Mouse (Mus musculus): Measurements from ENCODE around the gene Pik3r2. TPM values are rescaled to one million over a fixed set of nuclear protein-coding genes. Genes with fewer than 3 reads are reported as not detected.

Gene Pik3r2
- polyA plus RNA-seq, 1 experiment: 56.3 TPM

GRCm38 (mm10) chr8:70774740-70775139, 1.8 kb downstream of the Pik3r2 start:
- TF ChIP-seq CTCF (IDR thresholded peaks at IDR 0.05; ENCODE audit: extremely low read depth, insufficient read depth, insufficient read length, insufficient replicate concordance) (no peak), POLR2A (IDR thresholded peaks at IDR 0.05; ENCODE audit: low read depth, low read length) (no peak)
- H3K27me3 ChIP-seq (ENCODE audit: control insufficient read depth, insufficient read depth, low read length): no peaks in the 10 kb centered on the region
- no peak overlapping the region for H3K27ac ChIP-seq (ENCODE audit: insufficient read depth, low read length)
- 88% methylated on average over 18 of the region's 18 CpGs for WGBS
- H3K36me3 ChIP-seq (ENCODE audit: control insufficient read depth, insufficient read depth, low read length): peaks cover 10% of the 10 kb centered on the region
- no peak overlapping the region for H3K4me3 ChIP-seq (ENCODE audit: extremely low read depth, insufficient read depth, insufficient read length)
- no peak for DNase-seq (ENCODE audit: low read depth in 1 of 2, low spot score in 2 of 2)
- peaks cover 12% of the 10 kb centered on the region for H3K4me1 ChIP-seq (ENCODE audit: control insufficient read depth, insufficient read depth, insufficient read length)

GRCm38 (mm10) chr8:70773833-70774232, 2.7 kb downstream of the Pik3r2 start:
- Histone ChIP-seq H3K4me1 (ENCODE audit: control insufficient read depth, insufficient read depth, insufficient read length) (peaks cover 17% of the 10 kb centered on the region), H3K36me3 (ENCODE audit: control insufficient read depth, insufficient read depth, low read length) (peaks cover 1% of the 10 kb centered on the region; the same call in 1 of the 2 replicates), H3K4me3 (ENCODE audit: extremely low read depth, insufficient read depth, insufficient read length) (no peak overlapping the region), H3K27ac (ENCODE audit: insufficient read depth, low read length) (no peak overlapping the region; the same call in 1 of the 2 replicates), H3K27me3 (ENCODE audit: control insufficient read depth, insufficient read depth, low read length) (no peaks in the 10 kb centered on the region)
- TF ChIP-seq POLR2A (IDR thresholded peaks at IDR 0.05; ENCODE audit: low read depth, low read length) (no peak), CTCF (IDR thresholded peaks at IDR 0.05; ENCODE audit: extremely low read depth, insufficient read depth, insufficient read length, insufficient replicate concordance) (no peak)
- WGBS: 66% methylated on average over 9 of the region's 9 CpGs
- no peak for DNase-seq (ENCODE audit: low read depth in 1 of 2, low spot score in 2 of 2)

- no peak for TF ChIP-seq CTCF (IDR thresholded peaks at IDR 0.05; ENCODE audit: extremely low read depth, insufficient read depth, insufficient read length, insufficient replicate concordance)
- TF ChIP-seq POLR2A (IDR thresholded peaks at IDR 0.05; ENCODE audit: low read depth, low read length): no peak
- Histone ChIP-seq H3K4me3 (ENCODE audit: extremely low read depth, insufficient read depth, insufficient read length) (no peak overlapping the region), H3K36me3 (ENCODE audit: control insufficient read depth, insufficient read depth, low read length) (peaks cover 1% of the 10 kb centered on the region; the same call in 1 of the 2 replicates), H3K27me3 (ENCODE audit: control insufficient read depth, insufficient read depth, low read length) (no peaks in the 10 kb centered on the region), H3K4me1 (ENCODE audit: control insufficient read depth, insufficient read depth, insufficient read length) (peaks cover 21% of the 10 kb centered on the region), H3K27ac (ENCODE audit: insufficient read depth, low read length) (no peak overlapping the region)
- DNase-seq (ENCODE audit: low read depth in 1 of 2, low spot score in 2 of 2): no peak
- WGBS: 88% methylated on average over 5 of the region's 5 CpGs
These were observed 3.1 kb downstream of the Pik3r2 start for GRCm38 (mm10) chr8:70773410-70773809.

- Histone ChIP-seq H3K36me3 (ENCODE audit: control insufficient read depth, insufficient read depth, low read length) (peaks cover 1% of the 10 kb centered on the region; the same call in 1 of the 2 replicates), H3K27me3 (ENCODE audit: control insufficient read depth, insufficient read depth, low read length) (no peaks in the 10 kb centered on the region), H3K4me1 (ENCODE audit: control insufficient read depth, insufficient read depth, insufficient read length) (peaks cover 24% of the 10 kb centered on the region), H3K27ac (ENCODE audit: insufficient read depth, low read length) (no peak overlapping the region), H3K4me3 (ENCODE audit: extremely low read depth, insufficient read depth, insufficient read length) (no peak overlapping the region)
- WGBS: 93% methylated on average over 9 of the region's 9 CpGs
- DNase-seq (ENCODE audit: low read depth in 1 of 2, low spot score in 2 of 2): no peak
- no peak for TF ChIP-seq CTCF (IDR thresholded peaks at IDR 0.05; ENCODE audit: extremely low read depth, insufficient read depth, insufficient read length, insufficient replicate concordance)
- TF ChIP-seq POLR2A (IDR thresholded peaks at IDR 0.05; ENCODE audit: low read depth, low read length): no peak
These were observed 3.6 kb downstream of the Pik3r2 start for GRCm38 (mm10) chr8:70772890-70773289.

- no peak for DNase-seq (ENCODE audit: low read depth in 1 of 2, low spot score in 2 of 2)
- H3K4me3 ChIP-seq (ENCODE audit: extremely low read depth, insufficient read depth, insufficient read length): no peak overlapping the region
- peaks cover 27% of the 10 kb centered on the region for H3K4me1 ChIP-seq (ENCODE audit: control insufficient read depth, insufficient read depth, insufficient read length)
- no peaks in the 10 kb centered on the region for H3K27me3 ChIP-seq (ENCODE audit: control insufficient read depth, insufficient read depth, low read length)
- no peak for TF ChIP-seq POLR2A (IDR thresholded peaks at IDR 0.05; ENCODE audit: low read depth, low read length)
- no peak for TF ChIP-seq CTCF (IDR thresholded peaks at IDR 0.05; ENCODE audit: extremely low read depth, insufficient read depth, insufficient read length, insufficient replicate concordance)
- WGBS: 94% methylated on average over 13 of the region's 13 CpGs
- no peak overlapping the region for H3K27ac ChIP-seq (ENCODE audit: insufficient read depth, low read length)
- peaks cover 1% of the 10 kb centered on the region; the same call in 1 of the 2 replicates for H3K36me3 ChIP-seq (ENCODE audit: control insufficient read depth, insufficient read depth, low read length)
These were observed 4.4 kb downstream of the Pik3r2 start for GRCm38 (mm10) chr8:70772075-70772474.

GRCm38 (mm10) chr8:70771217-70771616, 5.3 kb downstream of the Pik3r2 start:
- DNase-seq (ENCODE audit: low read depth in 1 of 2, low spot score in 2 of 2): no peak
- Histone ChIP-seq H3K36me3 (ENCODE audit: control insufficient read depth, insufficient read depth, low read length) (peaks cover 1% of the 10 kb centered on the region; the same call in 1 of the 2 replicates), H3K4me1 (ENCODE audit: control insufficient read depth, insufficient read depth, insufficient read length) (peaks cover 29% of the 10 kb centered on the region), H3K4me3 (ENCODE audit: extremely low read depth, insufficient read depth, insufficient read length) (no peak overlapping the region), H3K27me3 (ENCODE audit: control insufficient read depth, insufficient read depth, low read length) (no peaks in the 10 kb centered on the region), H3K27ac (ENCODE audit: insufficient read depth, low read length) (no peak overlapping the region)
- TF ChIP-seq POLR2A (IDR thresholded peaks at IDR 0.05; ENCODE audit: low read depth, low read length): no peak
- no peak for TF ChIP-seq CTCF (IDR thresholded peaks at IDR 0.05; ENCODE audit: extremely low read depth, insufficient read depth, insufficient read length, insufficient replicate concordance)
- WGBS: 72% methylated on average over 7 of the region's 7 CpGs

GRCm38 (mm10) chr8:70770748-70771147, 5.8 kb downstream of the Pik3r2 start:
- H3K36me3 ChIP-seq (ENCODE audit: control insufficient read depth, insufficient read depth, low read length): peaks cover 1% of the 10 kb centered on the region; the same call in 1 of the 2 replicates
- TF ChIP-seq POLR2A (IDR thresholded peaks at IDR 0.05; ENCODE audit: low read depth, low read length) (no peak), CTCF (IDR thresholded peaks at IDR 0.05; ENCODE audit: extremely low read depth, insufficient read depth, insufficient read length, insufficient replicate concordance) (no peak)
- DNase-seq (ENCODE audit: low read depth in 1 of 2, low spot score in 2 of 2): no peak
- peaks cover 29% of the 10 kb centered on the region for H3K4me1 ChIP-seq (ENCODE audit: control insufficient read depth, insufficient read depth, insufficient read length)
- H3K27ac ChIP-seq (ENCODE audit: insufficient read depth, low read length): no peak overlapping the region
- no peaks in the 10 kb centered on the region for H3K27me3 ChIP-seq (ENCODE audit: control insufficient read depth, insufficient read depth, low read length)
- 92% methylated on average over 13 of the region's 13 CpGs for WGBS
- H3K4me3 ChIP-seq (ENCODE audit: extremely low read depth, insufficient read depth, insufficient read length): no peak overlapping the region

Measured in spleen, adult 2 months (tissue).